Mouse (Mus musculus) stomach, embryonic 14.5 days (tissue): ENCODE results near the gene Samd10. TPM values are rescaled to one million over a fixed set of nuclear protein-coding genes. Genes with fewer than 3 reads are reported as not detected.

Source experiments
- ATAC-seq: fragments of 200-750 bp; cut with Nextera tagmentation; 2 replicates; pipeline ENCODE4 v1.8.0; 2017; ENCODE audit warnings: low read depth, moderate TSS enrichment; ENCODE audit not compliant: insufficient number of reproducible peaks, insufficient read depth, low FRiP score
- H3K27ac ChIP-seq: fragments of 300-500 bp; sonication (generic); 2 replicates; pipeline ENCODE4 v1.5.1; 2014; ENCODE audit warnings: mild to moderate bottlenecking, low read length, moderate library complexity, mixed read lengths
- H3K27me3 ChIP-seq: fragments of 300-500 bp; sonication (generic); 2 replicates; pipeline ENCODE4 v1.6.1; 2014; ENCODE audit warnings: low read length, control low read depth, mixed read lengths; ENCODE audit not compliant: control insufficient read depth, insufficient read depth
- H3K36me3 ChIP-seq: fragments of 300-500 bp; sonication (generic); 2 replicates; pipeline ENCODE4 v1.6.1; 2014; ENCODE audit warnings: mild to moderate bottlenecking, control low read depth, low read length, moderate library complexity, mixed read lengths; ENCODE audit not compliant: control insufficient read depth, insufficient read depth
- H3K4me1 ChIP-seq: fragments of 300-500 bp; sonication (generic); 2 replicates; pipeline ENCODE4 v1.6.1; 2014; ENCODE audit warnings: low read length, control low read depth, mixed read lengths; ENCODE audit not compliant: control insufficient read depth, insufficient read depth
- H3K4me2 ChIP-seq: fragments of 300-500 bp; sonication (generic); replicated peaks from 2 replicates; pipeline ENCODE4 v1.6.1; 2014; ENCODE audit warnings: low read depth, low read length, control low read depth
- H3K4me3 ChIP-seq: fragments of 300-500 bp; sonication (generic); 2 replicates; pipeline ENCODE4 v1.5.1; 2014; ENCODE audit warnings: low read depth, low read length, control low read depth
- H3K9ac ChIP-seq: fragments of 300-500 bp; sonication (generic); replicated peaks from 2 replicates; pipeline ENCODE4 v1.6.1; 2014; ENCODE audit warnings: low read depth, mild to moderate bottlenecking, control low read depth, low read length, moderate library complexity, mixed read lengths
- H3K9me3 ChIP-seq: fragments of 300-500 bp; sonication (generic); 2 replicates; pipeline ENCODE4 v1.6.1; 2016; ENCODE audit warnings: low read depth, low read length, control low read depth; ENCODE audit not compliant: control insufficient read depth
- WGBS: fragments of 180-500 bp; shearing (Covaris S2); extraction: QIAGEN DNeasy Blood & Tissue Kit; methylation state at CpG from one replicate; pipeline ENCODE4 v1.1.7; 2014; 5-methylcytosine and 5-hydroxymethylcytosine counted together
- polyA plus RNA-seq: library from polyadenylated mRNA; unstranded; fragments of >200 nt; fragmentation: Nextera tagmentation; extraction: Ambion mirVana; gene quantifications from 2 replicates; pipeline ENCODE4 v1.2.1, GENCODE M21; 2014

Gene Samd10
- polyA plus RNA-seq, 1 experiment from 2014 or later, result 35.0 TPM

DNA sequence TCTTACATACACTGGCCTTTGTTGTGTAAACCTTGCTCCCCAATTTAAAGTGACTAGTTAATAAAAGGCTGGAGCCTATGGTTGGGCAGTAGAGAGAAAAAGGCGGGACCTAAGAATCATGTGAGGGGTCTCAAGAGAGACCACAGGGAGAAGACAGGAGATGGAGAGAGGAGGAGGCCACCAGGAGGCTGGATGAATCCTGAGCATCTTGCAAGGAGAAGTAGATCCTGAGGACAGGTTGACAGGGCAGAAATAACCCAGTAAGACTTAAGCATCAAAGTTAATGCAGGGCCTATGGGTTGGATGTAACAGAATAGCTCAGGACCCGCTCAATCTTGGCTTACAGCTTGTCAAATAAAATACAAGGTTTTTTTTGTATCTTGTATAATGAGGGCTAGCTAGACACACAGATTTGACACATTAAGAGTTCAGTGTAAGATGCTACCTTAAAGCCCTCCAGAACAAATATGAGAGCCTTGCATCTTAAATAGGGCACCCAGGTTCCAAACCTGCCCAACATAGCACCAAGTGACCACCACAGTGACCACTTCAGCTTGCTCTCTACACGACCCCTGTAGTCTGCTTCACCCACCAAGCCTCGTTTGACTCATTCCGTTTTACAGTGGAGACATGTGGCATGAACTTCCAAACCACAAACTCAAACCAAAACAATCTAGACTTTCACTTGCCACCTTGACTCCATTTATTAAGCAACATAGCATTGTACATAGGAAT is 19.9 kb upstream of the Samd10 start:
- no peaks in the 10 kb centered on the region for H3K27me3 ChIP-seq
- H3K4me1 ChIP-seq, result no peaks in the 10 kb centered on the region
- no peak overlapping the region for H3K4me2 ChIP-seq
- no peak overlapping the region for H3K4me3 ChIP-seq
- H3K9me3 ChIP-seq, result no peaks in the 10 kb centered on the region
- peaks cover 34% of the 10 kb centered on the region for H3K36me3 ChIP-seq
- H3K9ac ChIP-seq, result no peak overlapping the region
- no peak overlapping the region for H3K27ac ChIP-seq
- 87% methylated on average over 5 of the region's 5 CpGs for WGBS
- no peak for ATAC-seq

DNA sequence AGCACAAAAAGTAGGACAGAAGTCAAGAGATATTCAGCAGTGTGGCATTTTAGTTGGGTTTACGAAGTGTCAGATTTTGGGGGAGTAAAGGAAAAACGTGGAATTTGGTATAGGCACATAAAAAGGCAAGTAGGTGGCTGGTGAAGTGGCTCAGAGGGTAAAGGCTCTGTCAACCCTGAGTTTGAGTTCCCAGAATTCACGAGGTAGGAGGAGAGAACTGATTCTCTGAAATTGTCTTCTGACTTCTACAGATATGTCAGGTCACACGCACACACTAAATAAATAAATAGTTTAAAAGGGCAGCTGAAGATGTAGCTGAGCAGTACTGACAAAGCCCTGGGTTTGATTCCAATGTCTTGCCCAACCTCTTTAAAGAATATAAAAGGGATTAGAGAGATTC is 3.4 kb upstream of the Samd10 start:
- peak overlapping the region; percentile 80; the same call in 1 of the 2 replicates for H3K4me2 ChIP-seq
- H3K27ac ChIP-seq, result no peak overlapping the region
- ATAC-seq, result no peak
- no peaks in the 10 kb centered on the region for H3K9me3 ChIP-seq
- no peaks in the 10 kb centered on the region for H3K27me3 ChIP-seq
- no peak overlapping the region for H3K9ac ChIP-seq
- H3K36me3 ChIP-seq, result no peaks in the 10 kb centered on the region
- H3K4me1 ChIP-seq, result peaks cover 16% of the 10 kb centered on the region
- 72% methylated on average over 4 of the region's 4 CpGs for WGBS
- peak overlapping the region; percentile 77; the same call in 1 of the 2 replicates for H3K4me3 ChIP-seq

DNA sequence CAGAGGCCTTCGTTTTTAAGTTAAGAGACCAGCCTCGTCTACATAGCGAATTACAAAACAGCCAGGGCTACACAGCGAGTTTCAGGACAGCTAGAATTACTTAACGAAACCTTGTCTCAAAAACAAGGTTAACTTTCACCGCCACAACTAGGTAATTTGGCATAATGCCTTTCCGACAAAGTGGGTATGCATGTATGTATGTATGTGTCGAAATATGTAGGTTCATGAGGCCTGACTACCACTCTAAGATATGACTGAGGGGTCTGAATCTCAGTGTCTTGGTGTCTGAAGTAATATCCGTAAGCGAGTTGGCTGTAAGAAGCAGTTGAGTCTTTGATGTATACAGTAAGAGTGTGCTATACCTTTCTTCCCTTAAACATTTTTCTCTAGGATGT is 2.7 kb upstream of the Samd10 start:
- WGBS, result 29% methylated on average over 10 of the region's 10 CpGs
- Histone ChIP-seq H3K9me3 (no peaks in the 10 kb centered on the region), H3K4me2 (peak overlapping the region; percentile 80), H3K4me3 (peak overlapping the region; percentile 77), H3K9ac (peak overlapping the region; percentile 90), H3K27ac (peak overlapping the region; percentile 61; the same call in 1 of the 2 replicates), H3K36me3 (no peaks in the 10 kb centered on the region), H3K4me1 (peaks cover 16% of the 10 kb centered on the region), H3K27me3 (no peaks in the 10 kb centered on the region)
- ATAC-seq, result no peak

DNA sequence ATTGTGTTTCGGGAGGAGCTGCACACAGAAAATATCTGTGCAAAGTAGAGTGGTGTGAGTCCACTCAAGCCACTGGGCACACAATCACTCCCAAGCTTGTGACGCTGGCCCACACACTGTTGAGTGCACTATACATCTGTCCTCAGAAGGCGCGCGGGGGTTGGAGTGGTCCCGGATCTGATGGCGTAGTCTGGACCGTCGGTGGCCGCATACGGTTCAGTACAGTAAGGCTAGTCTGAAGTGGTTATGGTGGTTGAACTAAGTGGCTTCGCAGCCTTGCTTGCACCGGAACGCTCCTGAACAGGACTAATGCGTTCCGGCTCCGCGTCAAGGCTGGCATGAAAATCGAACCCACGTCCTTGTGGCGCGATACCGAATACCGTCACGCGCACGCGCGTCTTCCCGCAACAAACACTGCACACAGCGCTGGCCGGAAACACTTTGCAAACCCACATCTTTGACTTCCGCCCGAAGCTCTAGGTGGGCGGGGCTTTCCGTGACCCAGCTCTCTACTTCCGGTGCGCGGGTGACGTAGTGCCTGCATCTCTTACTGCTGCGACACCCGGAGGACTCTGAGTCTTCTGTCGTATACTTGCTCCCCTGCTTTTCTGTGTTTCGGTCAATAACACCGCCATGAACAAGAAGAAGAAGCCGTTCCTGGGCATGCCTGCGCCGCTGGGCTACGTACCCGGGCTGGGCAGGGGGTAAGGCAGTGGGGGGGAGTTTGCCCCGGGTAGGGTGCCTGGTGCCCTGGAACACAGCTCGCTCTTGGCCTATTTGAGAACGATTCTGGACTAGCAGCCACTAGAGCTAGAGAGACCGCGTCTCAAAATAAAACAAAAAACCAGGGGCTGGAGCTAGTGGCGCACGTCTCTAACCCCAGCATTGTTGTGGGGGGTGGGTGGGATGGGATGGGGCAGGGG is 2.1 kb upstream of the Samd10 start:
- peaks cover 16% of the 10 kb centered on the region for H3K4me1 ChIP-seq

DNA sequence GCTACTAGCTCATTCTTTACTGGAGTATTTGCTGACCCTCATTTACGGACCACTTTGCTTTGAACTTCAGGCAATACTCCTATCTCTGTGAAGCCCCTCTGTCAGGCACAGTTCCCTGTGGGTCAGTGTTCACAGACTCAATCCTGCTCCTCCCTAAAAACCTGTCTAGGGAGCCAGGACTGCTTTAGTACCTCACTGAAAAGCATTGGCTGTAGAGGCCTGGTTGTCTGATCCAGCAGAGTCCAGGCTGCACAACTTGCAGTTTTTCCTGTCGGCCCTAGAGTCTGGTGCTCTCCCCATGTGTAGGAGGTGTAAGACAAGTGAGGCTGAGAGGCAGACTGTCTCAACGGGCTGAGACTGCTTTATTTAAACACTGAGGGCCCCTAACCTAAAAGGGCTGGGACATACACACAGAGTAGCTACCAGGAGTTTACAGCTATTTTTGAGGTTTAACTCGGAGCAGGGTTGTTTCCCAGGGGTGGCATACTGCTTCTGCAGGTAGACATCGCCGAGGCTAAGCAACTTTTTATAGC is 1.3 kb upstream of the Samd10 start:
- Histone ChIP-seq H3K27ac (no peak overlapping the region), H3K4me1 (peaks cover 16% of the 10 kb centered on the region), H3K4me2 (peak overlapping the region; percentile 63), H3K4me3 (peak overlapping the region; percentile 77), H3K27me3 (no peaks in the 10 kb centered on the region), H3K9me3 (no peaks in the 10 kb centered on the region), H3K9ac (no peak overlapping the region), H3K36me3 (no peaks in the 10 kb centered on the region)
- ATAC-seq, result no peak
- 63% methylated on average over 6 of the region's 6 CpGs for WGBS

More for the DNA sequence above, 2.1 kb upstream of the Samd10 start:
- H3K9ac ChIP-seq, result peak overlapping the region; percentile 90
- peak overlapping the region; percentile 77 for H3K4me3 ChIP-seq
- no peaks in the 10 kb centered on the region for H3K9me3 ChIP-seq
- H3K36me3 ChIP-seq, result no peaks in the 10 kb centered on the region
- no peaks in the 10 kb centered on the region for H3K27me3 ChIP-seq
- 1% methylated on average over 57 of the region's 57 CpGs for WGBS
- H3K4me2 ChIP-seq, result peak overlapping the region; percentile 80
- peak; percentile 93 for ATAC-seq
- peak overlapping the region; percentile 61 for H3K27ac ChIP-seq

DNA sequence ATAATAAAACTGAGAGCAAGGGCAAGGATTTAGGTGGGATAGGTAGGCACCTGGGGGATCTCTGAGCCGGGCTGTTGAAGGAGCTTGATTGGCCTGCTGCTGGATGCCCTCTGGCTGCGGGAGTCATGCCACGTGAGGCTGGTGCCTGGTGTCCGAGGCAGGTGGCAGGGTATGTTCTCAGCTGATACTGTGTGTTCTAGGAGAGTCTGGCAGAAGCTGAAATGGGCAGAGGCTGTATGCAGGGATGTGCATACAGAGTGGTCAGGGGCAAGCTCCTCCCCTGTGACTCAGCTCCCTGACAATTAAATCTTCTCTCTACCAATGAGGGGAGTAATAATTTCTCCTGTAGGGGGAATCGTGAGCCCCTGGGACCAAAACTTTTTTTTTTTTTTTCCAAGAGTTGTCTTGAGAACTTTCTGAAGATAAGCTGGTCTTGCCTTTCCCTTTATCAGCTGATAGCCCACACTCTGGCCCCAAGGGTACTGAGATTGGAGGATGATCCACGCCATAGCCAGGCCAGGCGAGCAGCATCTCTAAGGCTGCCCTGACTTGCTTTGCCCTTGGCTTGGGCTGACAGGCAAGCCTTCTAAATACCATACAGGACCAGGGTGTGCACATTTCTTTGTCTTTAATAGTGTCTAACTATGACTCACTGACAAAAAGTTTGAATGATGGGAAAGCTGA is 1.5 kb downstream of the Samd10 start:
- no peak for ATAC-seq
- H3K27me3 ChIP-seq, result no peaks in the 10 kb centered on the region
- H3K27ac ChIP-seq, result no peak overlapping the region
- H3K9ac ChIP-seq, result no peak overlapping the region
- H3K36me3 ChIP-seq, result no peaks in the 10 kb centered on the region
- H3K4me1 ChIP-seq, result peaks cover 13% of the 10 kb centered on the region
- H3K9me3 ChIP-seq, result no peaks in the 10 kb centered on the region
- WGBS, result 69% methylated on average over 7 of the region's 7 CpGs
- H3K4me2 ChIP-seq, result peak overlapping the region; percentile 82; the same call in 1 of the 2 replicates
- no peak overlapping the region for H3K4me3 ChIP-seq

DNA sequence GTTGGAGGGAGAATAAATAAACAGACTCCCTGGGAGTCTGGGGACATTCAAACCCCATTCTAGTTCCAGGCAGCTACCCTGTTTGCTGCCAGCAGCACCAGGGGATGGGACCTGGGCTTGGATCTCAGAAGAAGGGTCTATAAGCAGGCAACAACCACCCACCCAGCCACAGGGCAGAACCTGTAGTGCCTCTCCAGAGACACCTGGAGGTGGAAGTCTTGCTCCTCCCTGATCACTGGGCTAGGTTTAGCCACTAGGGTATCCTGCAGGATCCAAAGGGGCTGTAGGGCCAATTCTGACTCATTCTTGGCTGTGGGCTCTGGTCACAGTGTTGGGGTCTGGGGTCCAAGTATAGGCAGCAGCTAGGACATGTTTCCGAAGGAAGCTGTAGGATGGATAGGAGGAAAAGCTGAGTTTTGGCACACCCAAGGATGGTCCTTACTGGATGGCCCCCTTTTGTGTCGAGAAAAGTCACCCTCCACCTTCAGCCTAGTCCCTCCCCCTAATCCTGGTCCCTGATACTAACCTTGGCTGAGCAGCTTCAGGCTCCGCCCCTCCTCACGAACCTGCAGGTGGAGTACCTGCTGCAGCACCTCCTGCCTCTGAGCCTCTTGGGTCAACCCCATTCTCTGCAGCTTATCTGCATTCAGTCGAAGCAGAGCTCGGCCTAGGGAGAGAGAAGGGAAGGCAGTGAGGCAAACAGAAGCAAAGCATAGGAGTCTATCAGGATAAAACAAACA is 2.6 kb downstream of the Samd10 start:
- H3K27me3 ChIP-seq, result no peaks in the 10 kb centered on the region
- no peak overlapping the region for H3K4me2 ChIP-seq
- WGBS, result 47% methylated on average over 6 of the region's 6 CpGs
- H3K9ac ChIP-seq, result no peak overlapping the region
- H3K9me3 ChIP-seq, result no peaks in the 10 kb centered on the region
- H3K27ac ChIP-seq, result no peak overlapping the region
- ATAC-seq, result no peak
- H3K4me1 ChIP-seq, result peaks cover 9% of the 10 kb centered on the region; the same call in 1 of the 2 replicates
- H3K36me3 ChIP-seq, result no peaks in the 10 kb centered on the region
- H3K4me3 ChIP-seq, result no peak overlapping the region
